Mouse (Mus musculus): ENCODE measurements at regions not wholly inside any gene's neighbourhood (a gene's known extent, or its start where the extent isn't known, plus 50 kb on each side); places are given as distances from the start of the nearest gene placed in this dataset.
A peak's percentile ranks its signal among the peaks of the same experiment; 100 is the strongest.

DNA sequence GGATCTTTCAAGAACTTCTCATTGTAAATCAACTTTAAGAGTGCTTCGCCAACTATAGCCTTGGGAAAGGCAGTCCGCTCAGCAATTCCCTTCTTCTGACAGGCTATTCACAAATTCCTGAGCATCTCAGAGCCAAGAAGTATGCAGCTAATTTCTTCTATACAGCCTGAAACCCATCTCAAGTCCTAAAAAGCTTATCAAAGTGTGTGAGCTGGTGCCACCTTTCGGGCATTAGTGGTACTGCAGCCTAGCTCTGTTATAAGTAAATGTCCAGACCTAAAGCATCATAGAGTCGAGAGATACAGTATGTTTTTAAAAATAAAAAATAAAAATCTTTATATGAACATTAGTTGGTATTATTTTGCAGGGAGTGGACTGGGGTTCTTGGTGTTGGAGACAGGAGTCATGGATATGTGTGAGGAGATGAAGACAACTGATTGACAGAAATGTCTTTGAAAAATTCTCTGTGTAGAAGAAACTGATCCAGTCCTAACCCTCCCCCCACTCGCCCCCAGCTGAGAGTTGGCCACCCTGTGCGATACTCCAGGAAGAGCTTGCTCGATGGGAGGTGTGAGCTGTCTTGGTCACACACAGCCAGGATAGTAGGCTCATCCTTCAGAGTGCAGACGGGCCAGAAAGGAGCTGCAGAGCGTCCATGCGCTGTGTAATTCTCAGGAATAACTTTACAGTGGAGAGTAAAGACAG, 56.4 kb downstream of the Bod1 start:
- no peak overlapping the region for H3K4me3 ChIP-seq
- peak; percentile 31; the same call in 1 of the 2 replicates for ATAC-seq (ENCODE audit: borderline replicate concordance, extremely low read depth, low FRiP score, low TSS enrichment)

DNA sequence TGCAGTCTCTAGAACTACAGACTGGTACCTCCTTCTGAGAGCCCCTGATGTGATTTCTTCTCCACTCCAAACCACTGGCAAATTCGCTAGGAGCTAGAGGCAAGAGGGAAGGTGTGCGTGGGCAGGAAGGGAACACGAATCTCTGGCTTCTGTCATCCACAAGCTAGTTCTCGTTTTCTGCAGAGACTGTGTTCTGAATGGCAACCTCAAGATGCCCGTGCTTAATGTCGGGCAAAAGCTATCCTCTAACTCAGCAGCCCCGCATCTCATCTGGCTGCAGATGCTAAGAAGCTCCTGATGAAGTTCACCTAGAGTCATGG, 57.3 kb downstream of the Bod1 start:
- Histone ChIP-seq H3K4me3 (no peak overlapping the region), H3K9ac (no peak overlapping the region), H3K36me3 (no peaks in the 10 kb centered on the region), H3K27ac (no peak overlapping the region), H3K4me1 (peaks cover 7% of the 10 kb centered on the region; the same call in 1 of the 2 replicates), H3K4me2 (no peak overlapping the region), H3K27me3 (no peaks in the 10 kb centered on the region), H3K9me3 (no peaks in the 10 kb centered on the region)
- WGBS: 82% methylated on average over 7 of the region's 7 CpGs
- no peak for ATAC-seq (ENCODE audit: borderline replicate concordance, extremely low read depth, low FRiP score, low TSS enrichment)

More for the DNA sequence above, 56.4 kb downstream of the Bod1 start:
- no peak overlapping the region for H3K27ac ChIP-seq
- WGBS: 52% methylated on average over 10 of the region's 10 CpGs
- peaks cover 7% of the 10 kb centered on the region; the same call in 1 of the 2 replicates for H3K4me1 ChIP-seq
- H3K36me3 ChIP-seq: no peaks in the 10 kb centered on the region
- H3K4me2 ChIP-seq: no peak overlapping the region
- H3K27me3 ChIP-seq: no peaks in the 10 kb centered on the region
- H3K9ac ChIP-seq: no peak overlapping the region
- H3K9me3 ChIP-seq: no peaks in the 10 kb centered on the region

DNA sequence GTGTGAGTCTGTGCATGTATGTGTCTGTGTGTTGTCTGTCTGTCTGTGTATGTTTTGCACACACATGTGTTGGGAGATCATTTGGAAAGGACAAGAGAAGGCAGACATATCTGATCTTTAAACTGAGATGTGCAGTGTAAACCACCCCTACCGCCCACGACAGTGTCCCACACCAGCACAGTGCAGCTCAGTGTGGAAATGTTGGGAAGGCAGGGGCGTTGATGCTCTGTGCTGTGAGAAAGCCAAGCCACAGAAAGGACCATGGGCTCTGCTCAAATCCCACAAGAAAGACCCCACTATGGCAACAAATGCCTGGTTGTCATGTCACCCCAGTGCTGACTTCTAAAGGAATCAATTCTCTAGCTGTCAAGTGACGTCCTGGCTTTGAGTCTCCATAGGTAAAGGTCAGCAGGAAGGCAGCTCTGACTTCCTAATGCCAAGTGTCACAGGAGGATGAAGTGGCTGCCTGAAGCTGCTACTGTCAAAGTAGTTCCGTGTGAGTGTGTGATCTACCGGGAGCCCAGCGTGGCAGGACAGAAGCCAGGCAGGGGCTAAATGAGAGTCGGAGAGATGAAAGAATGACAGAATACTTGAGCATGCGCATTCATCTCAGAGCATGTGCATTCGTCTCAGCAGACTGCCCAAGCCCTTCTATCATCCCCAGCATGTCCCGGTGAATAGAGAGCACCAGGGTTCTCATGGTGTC, 57.8 kb downstream of the Bod1 start:
- Histone ChIP-seq H3K4me2 (no peak overlapping the region), H3K4me3 (no peak overlapping the region), H3K9me3 (no peaks in the 10 kb centered on the region), H3K4me1 (peaks cover 7% of the 10 kb centered on the region; the same call in 1 of the 2 replicates), H3K27ac (no peak overlapping the region), H3K27me3 (no peaks in the 10 kb centered on the region), H3K9ac (no peak overlapping the region), H3K36me3 (no peaks in the 10 kb centered on the region)
- ATAC-seq (ENCODE audit: borderline replicate concordance, extremely low read depth, low FRiP score, low TSS enrichment): no peak
- 56% methylated on average over 11 of the region's 11 CpGs for WGBS

DNA sequence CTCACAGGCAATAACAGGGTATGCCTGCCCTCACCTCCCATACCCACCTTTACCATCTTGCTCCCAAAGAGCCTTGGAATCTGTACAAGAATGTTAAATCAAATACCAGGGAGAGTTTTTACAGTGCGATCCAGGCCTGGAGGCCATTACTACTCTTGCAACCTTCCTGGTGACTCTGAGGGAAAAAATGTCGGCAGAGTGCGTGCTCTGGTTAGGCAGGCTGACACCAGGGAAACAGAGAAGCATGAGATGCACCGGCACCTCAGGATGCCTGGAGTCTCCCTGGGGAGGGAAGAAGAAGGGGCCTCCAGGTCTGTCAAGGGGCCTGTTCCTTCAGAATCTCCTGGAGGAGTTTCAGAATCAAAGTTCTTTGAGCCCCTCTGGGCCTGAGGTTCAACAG, 63.2 kb downstream of the Bod1 start:
- H3K9me3 ChIP-seq: no peaks in the 10 kb centered on the region
- H3K4me2 ChIP-seq: no peak overlapping the region
- H3K4me1 ChIP-seq: peaks cover 13% of the 10 kb centered on the region
- H3K36me3 ChIP-seq: no peaks in the 10 kb centered on the region
- H3K4me3 ChIP-seq: no peak overlapping the region
- WGBS: 74% methylated on average over 4 of the region's 4 CpGs
- no peak overlapping the region for H3K27ac ChIP-seq
- no peak for ATAC-seq (ENCODE audit: borderline replicate concordance, extremely low read depth, low FRiP score, low TSS enrichment)
- H3K9ac ChIP-seq: no peak overlapping the region
- H3K27me3 ChIP-seq: no peaks in the 10 kb centered on the region

DNA sequence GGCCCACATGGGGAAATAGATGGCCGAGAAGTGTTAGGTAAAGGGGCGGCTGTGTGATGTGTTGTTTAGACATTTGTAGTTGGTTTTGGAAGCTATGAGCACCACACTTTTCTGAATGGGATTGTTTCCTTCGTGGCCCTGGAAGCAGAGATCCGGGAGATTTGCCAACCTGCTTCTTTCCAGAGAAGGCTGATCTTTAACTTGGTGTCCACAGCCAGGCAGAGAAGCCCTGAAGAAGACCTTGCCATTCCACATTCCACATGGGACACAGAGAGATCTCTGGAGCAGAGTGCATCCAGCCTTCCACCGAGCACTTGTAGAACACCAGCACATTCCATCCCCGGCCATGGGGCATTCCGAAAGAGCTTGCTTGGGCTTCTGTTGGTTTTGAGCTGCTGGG, 70.2 kb downstream of the Bod1 start:
- 69% methylated on average over 7 of the region's 7 CpGs for WGBS
- ATAC-seq (ENCODE audit: borderline replicate concordance, extremely low read depth, low FRiP score, low TSS enrichment): no peak
- no peaks in the 10 kb centered on the region for H3K9me3 ChIP-seq

DNA sequence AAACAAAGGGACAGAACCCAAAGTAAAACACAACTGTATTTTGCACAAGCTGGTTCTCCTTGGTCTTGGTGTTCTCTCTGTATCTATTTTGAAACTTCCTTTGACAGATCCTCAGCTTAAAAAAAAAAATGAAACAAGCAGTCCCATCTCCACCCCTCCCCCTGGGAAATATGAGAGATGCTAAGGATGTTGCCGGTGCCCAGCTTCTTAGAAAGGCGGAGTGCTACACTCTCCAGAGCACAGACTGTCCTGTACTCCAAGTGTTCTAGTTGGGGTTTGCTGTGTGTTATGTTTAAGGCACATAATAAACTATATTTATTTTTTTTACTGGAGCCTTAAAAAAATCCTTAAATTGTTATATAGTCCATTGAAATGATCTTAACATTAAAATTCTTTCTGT, 78.1 kb downstream of the Bod1 start:
- H3K4me1 ChIP-seq: peaks cover 10% of the 10 kb centered on the region; the same call in 1 of the 2 replicates
- no peak overlapping the region for H3K4me3 ChIP-seq
- H3K27me3 ChIP-seq: no peaks in the 10 kb centered on the region
- no peaks in the 10 kb centered on the region for H3K36me3 ChIP-seq
- H3K27ac ChIP-seq: no peak overlapping the region
- no peak overlapping the region for H3K4me2 ChIP-seq
- no peaks in the 10 kb centered on the region for H3K9me3 ChIP-seq
- ATAC-seq (ENCODE audit: borderline replicate concordance, extremely low read depth, low FRiP score, low TSS enrichment): no peak
- H3K9ac ChIP-seq: no peak overlapping the region
- 75% methylated on average over 2 of the region's 2 CpGs for WGBS

More for the DNA sequence above, 70.2 kb downstream of the Bod1 start:
- no peak overlapping the region for H3K4me2 ChIP-seq
- H3K36me3 ChIP-seq: no peaks in the 10 kb centered on the region
- H3K9ac ChIP-seq: no peak overlapping the region
- no peaks in the 10 kb centered on the region for H3K27me3 ChIP-seq
- peaks cover 6% of the 10 kb centered on the region for H3K4me1 ChIP-seq
- no peak overlapping the region for H3K4me3 ChIP-seq
- no peak overlapping the region for H3K27ac ChIP-seq

DNA sequence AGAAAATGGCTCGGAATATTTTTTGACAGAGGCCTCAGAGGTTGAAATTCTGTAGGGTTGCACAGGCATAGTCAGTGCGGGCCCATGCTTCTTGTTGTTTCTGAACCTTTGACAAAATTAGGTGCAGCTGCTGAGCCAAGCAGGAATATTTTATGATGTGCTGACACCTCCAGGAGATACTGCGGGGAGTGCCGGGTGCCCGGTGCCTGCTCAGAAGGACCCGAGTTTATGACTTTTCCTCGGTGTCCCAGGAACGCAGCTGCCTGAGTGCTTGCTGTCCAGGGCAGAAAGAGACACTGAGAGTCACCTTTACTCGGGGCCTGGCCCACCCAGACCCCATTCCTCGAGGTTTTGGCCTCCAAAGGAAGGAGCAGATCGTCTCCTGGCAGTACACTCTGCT, 79.6 kb downstream of the Bod1 start:
- Histone ChIP-seq H3K4me1 (peaks cover 10% of the 10 kb centered on the region; the same call in 1 of the 2 replicates), H3K27me3 (no peaks in the 10 kb centered on the region), H3K36me3 (no peaks in the 10 kb centered on the region), H3K4me3 (no peak overlapping the region), H3K9ac (no peak overlapping the region), H3K9me3 (no peaks in the 10 kb centered on the region), H3K4me2 (no peak overlapping the region), H3K27ac (no peak overlapping the region)
- WGBS: 52% methylated on average over 11 of the region's 11 CpGs
- ATAC-seq (ENCODE audit: borderline replicate concordance, extremely low read depth, low FRiP score, low TSS enrichment): no peak

DNA sequence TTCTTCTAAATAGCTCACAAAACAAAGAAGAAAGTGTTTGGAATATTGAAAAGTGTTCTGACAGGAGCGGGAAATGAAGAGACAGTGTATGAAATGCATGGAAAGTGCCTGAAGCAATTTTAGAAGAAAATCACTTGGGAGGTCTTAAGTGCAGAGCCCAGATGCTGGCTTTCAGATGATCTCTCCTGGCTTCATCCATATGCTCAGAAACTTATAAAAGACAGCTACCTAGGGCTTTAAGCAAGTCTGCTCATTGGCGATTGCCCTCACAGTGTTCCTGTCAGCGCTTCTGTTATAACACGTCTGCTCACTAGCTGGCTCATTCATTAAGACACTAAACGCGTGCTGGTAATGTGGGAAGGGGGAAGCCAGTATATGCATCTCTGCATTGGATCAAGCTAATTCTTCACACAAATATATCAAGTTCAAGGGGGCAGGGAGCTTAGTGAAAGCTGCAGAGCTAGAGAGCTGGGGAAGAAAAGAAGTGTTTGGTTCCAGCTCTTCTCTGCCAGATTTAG, 80.6 kb downstream of the Bod1 start:
- Histone ChIP-seq H3K36me3 (no peaks in the 10 kb centered on the region), H3K9me3 (no peaks in the 10 kb centered on the region), H3K9ac (no peak overlapping the region), H3K27me3 (no peaks in the 10 kb centered on the region), H3K4me3 (no peak overlapping the region), H3K4me2 (no peak overlapping the region), H3K4me1 (peaks cover 10% of the 10 kb centered on the region; the same call in 1 of the 2 replicates), H3K27ac (0 out of 2 replicates have a peak overlapping the region, but pooled peaks have one; percentile 19)
- WGBS: 64% methylated on average over 6 of the region's 6 CpGs
- no peak for ATAC-seq (ENCODE audit: borderline replicate concordance, extremely low read depth, low FRiP score, low TSS enrichment)

DNA sequence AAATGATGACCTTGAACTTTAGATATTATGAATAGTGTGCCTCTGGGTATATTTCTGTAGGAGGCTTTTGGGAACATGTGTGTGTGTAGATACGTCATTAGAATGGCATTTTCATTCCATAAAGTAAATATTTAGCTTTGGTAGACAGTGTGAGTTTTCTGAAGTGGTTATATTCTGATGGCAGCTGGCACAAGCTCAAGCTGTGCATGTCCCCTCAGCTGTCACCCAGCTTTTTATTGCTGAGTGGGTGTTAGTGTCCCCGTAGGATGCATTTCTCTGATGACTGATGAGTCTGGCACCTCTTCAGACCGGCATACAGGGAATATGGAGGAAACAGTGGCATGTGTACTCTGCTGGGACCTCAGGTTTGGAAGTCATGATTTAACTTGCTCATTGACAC, 96.7 kb downstream of the Bod1 start:
- ATAC-seq (ENCODE audit: borderline replicate concordance, extremely low read depth, low FRiP score, low TSS enrichment): peak; percentile 86; the same call in 1 of the 2 replicates
- H3K9ac ChIP-seq: no peak overlapping the region
- no peak overlapping the region for H3K27ac ChIP-seq
- no peak overlapping the region for H3K4me3 ChIP-seq
- no peaks in the 10 kb centered on the region for H3K27me3 ChIP-seq
- 23% methylated on average over 3 of the region's 3 CpGs for WGBS
- H3K4me1 ChIP-seq: no peaks in the 10 kb centered on the region
- H3K4me2 ChIP-seq: no peak overlapping the region
- H3K36me3 ChIP-seq: no peaks in the 10 kb centered on the region
- H3K9me3 ChIP-seq: no peaks in the 10 kb centered on the region

DNA sequence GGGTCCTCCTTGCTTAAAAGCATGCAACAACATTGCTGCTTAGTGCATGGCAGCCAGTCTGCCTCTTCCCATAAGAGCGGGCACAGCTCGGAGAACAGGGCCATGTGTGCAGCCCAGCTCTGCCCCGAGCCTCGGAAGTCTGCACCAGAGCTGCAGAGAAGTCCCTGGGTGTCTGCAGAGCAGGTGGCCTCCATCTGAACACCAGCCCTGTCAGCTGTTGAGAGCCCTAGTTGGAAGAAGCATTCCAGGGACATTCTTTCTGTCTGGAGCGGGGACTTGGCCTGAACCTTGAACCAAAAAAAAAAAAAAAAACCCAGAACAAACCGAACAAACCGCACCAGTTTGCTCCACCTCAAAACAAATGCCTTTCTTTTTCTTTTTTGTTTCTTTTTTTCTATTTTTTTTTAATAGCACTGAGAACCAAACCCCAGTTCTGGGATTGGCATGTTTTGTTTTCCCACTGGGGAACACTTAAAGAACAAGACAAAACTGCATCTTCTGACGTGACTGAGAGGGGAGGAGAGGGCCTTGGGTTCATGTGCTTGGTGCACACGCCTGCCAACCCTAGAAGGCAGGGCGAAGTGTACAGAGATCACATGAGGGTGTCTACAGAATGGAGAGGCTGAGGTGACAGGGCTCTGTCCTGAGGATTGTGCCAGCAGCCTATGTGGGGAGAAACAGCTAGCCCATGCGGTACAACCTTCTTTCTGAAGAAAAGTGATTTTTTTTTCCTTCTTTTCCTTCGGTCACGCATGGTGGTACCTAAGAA, 106.8 kb downstream of the Bod1 start:
- Histone ChIP-seq H3K4me3 (no peak overlapping the region), H3K36me3 (no peaks in the 10 kb centered on the region), H3K27ac (peak overlapping the region; percentile 61), H3K9ac (no peak overlapping the region), H3K4me1 (peaks cover 13% of the 10 kb centered on the region), H3K9me3 (no peaks in the 10 kb centered on the region), H3K4me2 (no peak overlapping the region), H3K27me3 (no peaks in the 10 kb centered on the region)
- WGBS: 51% methylated on average over 13 of the region's 13 CpGs
- peak; percentile 77 for ATAC-seq (ENCODE audit: borderline replicate concordance, extremely low read depth, low FRiP score, low TSS enrichment)

DNA sequence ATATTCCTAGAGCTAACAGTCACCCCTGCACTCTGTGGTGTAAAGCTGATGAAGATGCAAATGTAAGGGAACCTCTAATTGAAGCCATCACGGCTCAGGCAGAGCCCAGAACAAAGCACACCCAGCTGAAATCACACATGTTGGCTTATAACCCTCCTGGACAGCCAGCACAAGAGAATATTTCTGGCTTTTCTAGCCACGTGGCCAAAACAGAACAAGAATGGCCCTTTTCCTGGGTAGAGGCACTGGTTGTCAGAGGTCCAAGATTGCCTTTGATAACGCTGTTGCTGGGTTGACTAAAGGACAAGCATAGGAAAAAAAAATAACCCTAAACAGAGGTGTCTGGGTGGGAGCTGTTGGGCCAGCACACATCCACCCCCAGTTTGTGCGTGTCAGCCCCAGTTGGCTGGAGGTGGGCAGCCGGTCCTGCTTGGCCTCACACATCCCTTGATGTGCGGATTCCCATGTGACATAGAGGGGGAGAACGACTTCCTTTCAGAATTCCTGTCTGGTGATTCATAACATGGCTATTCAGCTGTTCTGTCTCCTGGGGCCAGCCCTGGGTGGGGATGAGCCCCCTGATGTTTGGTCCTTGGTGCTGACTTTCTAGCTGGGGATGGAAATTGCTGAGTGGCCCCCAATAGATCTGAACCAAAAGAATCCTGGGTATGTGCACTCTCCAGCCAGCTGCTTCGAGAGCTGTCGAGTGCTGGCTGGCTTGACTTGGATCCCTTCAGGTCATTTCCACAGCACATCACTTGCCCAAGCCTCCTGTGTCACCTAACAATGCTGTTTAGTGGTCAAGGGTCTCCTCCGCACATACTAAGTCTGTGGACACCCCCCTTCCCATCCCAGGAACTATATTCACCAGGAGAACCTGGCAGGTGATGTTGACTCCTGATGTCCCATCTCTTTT, 107.6 kb downstream of the Bod1 start:
- Histone ChIP-seq H3K27me3 (no peaks in the 10 kb centered on the region), H3K9ac (no peak overlapping the region), H3K9me3 (no peaks in the 10 kb centered on the region), H3K4me2 (no peak overlapping the region), H3K4me1 (peaks cover 13% of the 10 kb centered on the region), H3K36me3 (no peaks in the 10 kb centered on the region), H3K27ac (peak overlapping the region; percentile 61), H3K4me3 (no peak overlapping the region)
- peak; percentile 68; the same call in 1 of the 2 replicates for ATAC-seq (ENCODE audit: borderline replicate concordance, extremely low read depth, low FRiP score, low TSS enrichment)
- 36% methylated on average over 10 of the region's 10 CpGs for WGBS

Measured in lung, embryonic 15.5 days (tissue).